8 mouse cellular contexts compared by ENCODE assay signal in genomic region chr5:120605241-120605661, GRCm38 (mm10). TPM values are rescaled to one million over a fixed set of nuclear protein-coding genes. Genes with fewer than 3 reads are reported as not detected.
DNase-seq lines count a peak whose midpoint lies in the region; ATAC-seq lines count a peak whose summit lies in the region.

No protein-coding gene starts in this region.

- H3K9me3 ChIP-seq in kidney, embryonic 14.5 days (ENCODE audit: control insufficient read depth, low read length): no peaks in the 10 kb centered on the region
- H3K9me3 ChIP-seq in hindbrain, embryonic 10.5 days: no peaks in the 10 kb centered on the region
- H3K9me3 ChIP-seq in midbrain, embryonic 14.5 days (ENCODE audit: control insufficient read depth, low read length): no peaks in the 10 kb centered on the region

- no peaks in the 10 kb centered on the region for H3K27me3 ChIP-seq in kidney, embryonic 14.5 days (ENCODE audit: control insufficient read depth, insufficient read depth, low read length)
- no peaks in the 10 kb centered on the region for H3K27me3 ChIP-seq in hindbrain, embryonic 10.5 days (ENCODE audit: insufficient read depth, poor library complexity, severe bottlenecking)
- no peaks in the 10 kb centered on the region for H3K27me3 ChIP-seq in midbrain, embryonic 14.5 days (ENCODE audit: control insufficient read depth, insufficient read depth, low read length)

- peak overlapping the region; percentile 45; the same call in 1 of the 2 replicates for H3K9ac ChIP-seq in kidney, embryonic 14.5 days (ENCODE audit: low read depth, low read length)
- H3K9ac ChIP-seq in midbrain, embryonic 14.5 days (replicated peaks; ENCODE audit: low read length): peak overlapping the region; percentile 37; the same call in 1 of the 2 replicates

- DNase-seq in kidney, postnatal 25 days: no peak
- peak; percentile 32 for DNase-seq in brain, adult 2 months (ENCODE audit: low read depth, low spot score)
- DNase-seq in hindbrain, embryonic 10.5 days (ENCODE audit: low spot score): no peak
- DNase-seq in midbrain, embryonic 14.5 days: peak; percentile 44
- DNase-seq in gastrocnemius, adult 18-20 months (ENCODE audit: low spot score): no peak
- no peak for DNase-seq in adrenal gland, adult 2 months

- peaks cover 7% of the 10 kb centered on the region; the same call in 1 of the 2 replicates for H3K4me1 ChIP-seq in kidney, embryonic 14.5 days (ENCODE audit: control insufficient read depth, insufficient read depth, low read length)
- H3K4me1 ChIP-seq in hindbrain, embryonic 10.5 days (replicated peaks): peaks cover 39% of the 10 kb centered on the region
- peaks cover 4% of the 10 kb centered on the region; the same call in 1 of the 2 replicates for H3K4me1 ChIP-seq in midbrain, embryonic 14.5 days (ENCODE audit: control insufficient read depth, insufficient read depth, low read length)

- H3K4me2 ChIP-seq in kidney, embryonic 14.5 days (replicated peaks; ENCODE audit: low read depth, low read length): peak overlapping the region; percentile 54
- peak overlapping the region; percentile 65 for H3K4me2 ChIP-seq in midbrain, embryonic 14.5 days (ENCODE audit: low read length)

- 6% methylated on average over 10 of the region's 10 CpGs for WGBS in kidney, embryonic 14.5 days
- 4% methylated on average over 10 of the region's 10 CpGs for WGBS in hindbrain, embryonic 10.5 days
- 3% methylated on average over 10 of the region's 10 CpGs for WGBS in midbrain, embryonic 14.5 days

- peak overlapping the region; percentile 32 for H3K4me3 ChIP-seq in kidney, embryonic 14.5 days (ENCODE audit: low read length)
- peak overlapping the region; percentile 49 for H3K4me3 ChIP-seq in hindbrain, embryonic 10.5 days
- H3K4me3 ChIP-seq in midbrain, embryonic 14.5 days (replicated peaks; ENCODE audit: low read depth, low read length): peak overlapping the region; percentile 31

- no peak overlapping the region for H3K27ac ChIP-seq in kidney, embryonic 14.5 days (ENCODE audit: low read depth, low read length)
- H3K27ac ChIP-seq in hindbrain, embryonic 10.5 days: peak overlapping the region; percentile 81
- H3K27ac ChIP-seq in midbrain, embryonic 14.5 days (replicated peaks; ENCODE audit: low read depth, low read length): peak overlapping the region; percentile 68

- no peaks in the 10 kb centered on the region; the same call in 1 of the 2 replicates for H3K36me3 ChIP-seq in kidney, embryonic 14.5 days (ENCODE audit: control insufficient read depth, insufficient read depth, low read length)
- peaks cover 24% of the 10 kb centered on the region for H3K36me3 ChIP-seq in hindbrain, embryonic 10.5 days
- H3K36me3 ChIP-seq in midbrain, embryonic 14.5 days (ENCODE audit: control insufficient read depth, insufficient read depth, low read length): peaks cover 7% of the 10 kb centered on the region; the same call in 1 of the 2 replicates

- peak; percentile 34 for ATAC-seq in kidney, embryonic 14.5 days (ENCODE audit: low FRiP score, low TSS enrichment)
- peak; percentile 41; the same call in 1 of the 2 replicates for ATAC-seq in midbrain, embryonic 14.5 days (ENCODE audit: low FRiP score, low TSS enrichment)
- no peak for ATAC-seq in megakaryocyte progenitor cell, adult 5-6 weeks (replicated peaks; ENCODE audit: poor library complexity)

RNA-seq across cellular contexts. Expression of gene Rita1, which starts 7.1 kb away (rescaled TPM):
- 10.4 and 11.1 TPM in 2 replicates for polyA plus RNA-seq in kidney, embryonic 14.5 days (2014; fragmentation: Nextera tagmentation; extraction: Ambion mirVana)
- 19.0 and 19.6 TPM in 2 replicates for polyA plus RNA-seq in hindbrain, embryonic 10.5 days (2016; fragmentation: Nextera tagmentation; extraction: Ambion mirVana)
- 20.6 and 25.5 TPM in 2 replicates for polyA plus RNA-seq in midbrain, embryonic 14.5 days (2014; fragmentation: Nextera tagmentation; extraction: Ambion mirVana)
- 1 to 10 TPM; 7.0 to 7.5 TPM for total RNA-seq in gastrocnemius, adult 18-20 months (2021)
- total RNA-seq in megakaryocyte progenitor cell, adult 5-6 weeks (2015): 2.0 and 2.3 TPM in 2 replicates
- 4.7 and 5.8 TPM in 2 replicates for total RNA-seq in megakaryocyte progenitor cell, adult 5-6 weeks (2017)
- 10 to 100 TPM; 11.6 to 22.7 TPM for total RNA-seq in adrenal gland, adult 2 months (2021)
- polyA plus RNA-seq in adrenal gland, adult 2 months (2012; rRNA removed): 32.5 and 33.5 TPM in 2 replicates

RNA-seq across cellular contexts. Expression of gene Ddx54, which starts 7.3 kb away (rescaled TPM):
- 22.3 and 37.7 TPM in 2 replicates for polyA plus RNA-seq in kidney, embryonic 14.5 days (2014; fragmentation: Nextera tagmentation; extraction: Ambion mirVana)
- polyA plus RNA-seq in hindbrain, embryonic 10.5 days (2016; fragmentation: Nextera tagmentation; extraction: Ambion mirVana): 62.2 and 64.7 TPM in 2 replicates
- 29.4 and 31.9 TPM in 2 replicates for polyA plus RNA-seq in midbrain, embryonic 14.5 days (2014; fragmentation: Nextera tagmentation; extraction: Ambion mirVana)
- total RNA-seq in gastrocnemius, adult 18-20 months (2021): 10 to 100 TPM; 15.8 to 15.9 TPM
- 11.8 and 13.3 TPM in 2 replicates for total RNA-seq in megakaryocyte progenitor cell, adult 5-6 weeks (2015)
- total RNA-seq in megakaryocyte progenitor cell, adult 5-6 weeks (2017): 34.9 and 35.8 TPM in 2 replicates
- 10 to 100 TPM; 46.8 to 49.5 TPM for total RNA-seq in adrenal gland, adult 2 months (2021)
- polyA plus RNA-seq in adrenal gland, adult 2 months (2012; rRNA removed): 42.7 and 49.6 TPM in 2 replicates

RNA-seq across cellular contexts. Expression of gene Iqcd, which starts 16.4 kb away (rescaled TPM):
- polyA plus RNA-seq in kidney, embryonic 14.5 days (2014; fragmentation: Nextera tagmentation; extraction: Ambion mirVana): 0.57 and 1.4 TPM in 2 replicates
- 1.3 and 2.8 TPM in 2 replicates for polyA plus RNA-seq in hindbrain, embryonic 10.5 days (2016; fragmentation: Nextera tagmentation; extraction: Ambion mirVana)
- polyA plus RNA-seq in midbrain, embryonic 14.5 days (2014; fragmentation: Nextera tagmentation; extraction: Ambion mirVana): 1.4 and 1.7 TPM in 2 replicates
- total RNA-seq in gastrocnemius, adult 18-20 months (2021): not detected
- total RNA-seq in megakaryocyte progenitor cell, adult 5-6 weeks (2015): not detected in 2 replicates
- 0.81 and 1.1 TPM in 2 replicates for total RNA-seq in megakaryocyte progenitor cell, adult 5-6 weeks (2017)
- under 1 TPM; 0.29 to 0.55 TPM for total RNA-seq in adrenal gland, adult 2 months (2021)
- 0.29 and 0.49 TPM in 2 replicates for polyA plus RNA-seq in adrenal gland, adult 2 months (2012; rRNA removed)

RNA-seq across cellular contexts. Expression of gene Tpcn1, which starts 16.8 kb away (rescaled TPM):
- 33.8 and 37.3 TPM in 2 replicates for polyA plus RNA-seq in kidney, embryonic 14.5 days (2014; fragmentation: Nextera tagmentation; extraction: Ambion mirVana)
- polyA plus RNA-seq in hindbrain, embryonic 10.5 days (2016; fragmentation: Nextera tagmentation; extraction: Ambion mirVana): 12.5 and 12.9 TPM in 2 replicates
- 10.4 and 12.2 TPM in 2 replicates for polyA plus RNA-seq in midbrain, embryonic 14.5 days (2014; fragmentation: Nextera tagmentation; extraction: Ambion mirVana)
- total RNA-seq in gastrocnemius, adult 18-20 months (2021): 10 to 100 TPM; 38.9 to 42.9 TPM
- 37.0 and 38.8 TPM in 2 replicates for total RNA-seq in megakaryocyte progenitor cell, adult 5-6 weeks (2015)
- 15.7 and 17.7 TPM in 2 replicates for total RNA-seq in megakaryocyte progenitor cell, adult 5-6 weeks (2017)
- 10 to 100 TPM; 38.1 to 51.3 TPM for total RNA-seq in adrenal gland, adult 2 months (2021)
- polyA plus RNA-seq in adrenal gland, adult 2 months (2012; rRNA removed): 48.9 and 59.8 TPM in 2 replicates

RNA-seq across cellular contexts. Expression of gene Cfap73, which starts 28.8 kb away (rescaled TPM):
- polyA plus RNA-seq in kidney, embryonic 14.5 days (2014; fragmentation: Nextera tagmentation; extraction: Ambion mirVana): not detected in 2 replicates
- polyA plus RNA-seq in hindbrain, embryonic 10.5 days (2016; fragmentation: Nextera tagmentation; extraction: Ambion mirVana): 0.85 TPM in 1 of 2 replicates, not detected in the other
- polyA plus RNA-seq in midbrain, embryonic 14.5 days (2014; fragmentation: Nextera tagmentation; extraction: Ambion mirVana): 0.32 TPM in 1 of 2 replicates, not detected in the other
- total RNA-seq in gastrocnemius, adult 18-20 months (2021): not detected
- not detected in 2 replicates for total RNA-seq in megakaryocyte progenitor cell, adult 5-6 weeks (2015)
- not detected in 2 replicates for total RNA-seq in megakaryocyte progenitor cell, adult 5-6 weeks (2017)
- total RNA-seq in adrenal gland, adult 2 months (2021): 1 to 10 TPM in 1 of 2 experiments, not detected in 1; 1.6 TPM
- polyA plus RNA-seq in adrenal gland, adult 2 months (2012; rRNA removed): not detected in 2 replicates

Comparison
In these comparisons a context has a peak if more than half of its experiments do, and no peak if none do; other contexts are left out.
1. DNase-seq: peak in brain, adult 2 months (single experiment) and midbrain, embryonic 14.5 days (single experiment); none in kidney, postnatal 25 days (0 of 2), hindbrain, embryonic 10.5 days (single experiment), gastrocnemius, adult 18-20 months (single experiment) and adrenal gland, adult 2 months (single experiment).
2. Peak in every context shown above with its lines, with median percentiles within 50 percentile points of each other: H3K4me3 ChIP-seq.